Mouse (Mus musculus) liver, embryonic 14.5 days (tissue): ENCODE measurements around the gene Rap2a.

ENCODE experiments used
- CTCF ChIP-seq: IDR thresholded peaks from 2 replicates; pipeline ENCODE4 v1.5.1; 2016; ENCODE audit warnings: antibody characterized with exemption, low read depth, control low read depth
- EP300 ChIP-seq: IDR thresholded peaks from 2 replicates; pipeline ENCODE4 v1.6.1; 2016; ENCODE audit warnings: antibody characterized with exemption, low read depth

GRCm38 (mm10) chr14:120496284-120496683 is 18.0 kb downstream of the Rap2a start:
- TF ChIP-seq CTCF (no peak), EP300 (no peak)
